Mouse (Mus musculus): ENCODE measurements at regions not wholly inside any gene's neighbourhood (a gene's known extent, or its start where the extent isn't known, plus 50 kb on each side); places are given as distances from the start of the nearest gene placed in this dataset.

GRCm38 (mm10) chr1:90268131-90268691, 64.4 kb downstream of the Ackr3 start:
- DNase-seq (ENCODE audit: low spot score in 2 of 2): no peak

DNA sequence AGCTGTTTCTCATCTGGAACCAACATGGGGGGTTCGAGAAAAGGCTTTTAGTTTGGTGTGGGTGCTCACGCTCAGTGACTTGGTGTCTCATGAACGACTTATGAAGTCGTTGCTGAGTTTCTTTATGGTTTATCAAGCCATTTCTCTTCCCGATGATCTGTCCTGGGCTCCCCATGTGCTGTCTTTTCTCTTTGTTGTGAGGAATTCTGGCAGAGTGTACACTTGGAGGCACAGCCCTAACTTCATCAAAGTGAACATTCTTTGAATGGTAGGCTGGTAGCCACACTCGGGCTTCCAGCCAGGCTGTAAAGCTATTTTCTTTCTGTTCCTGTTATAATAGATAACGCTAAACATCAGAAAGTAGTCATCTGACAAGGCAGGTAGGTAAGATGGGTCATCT, 65.2 kb downstream of the Ackr3 start:
- no peak for DNase-seq (ENCODE audit: low spot score in 2 of 2)

GRCm38 (mm10) chr1:90269836-90270235, 66.1 kb downstream of the Ackr3 start:
- DNase-seq (ENCODE audit: low spot score in 2 of 2): no peak

DNA sequence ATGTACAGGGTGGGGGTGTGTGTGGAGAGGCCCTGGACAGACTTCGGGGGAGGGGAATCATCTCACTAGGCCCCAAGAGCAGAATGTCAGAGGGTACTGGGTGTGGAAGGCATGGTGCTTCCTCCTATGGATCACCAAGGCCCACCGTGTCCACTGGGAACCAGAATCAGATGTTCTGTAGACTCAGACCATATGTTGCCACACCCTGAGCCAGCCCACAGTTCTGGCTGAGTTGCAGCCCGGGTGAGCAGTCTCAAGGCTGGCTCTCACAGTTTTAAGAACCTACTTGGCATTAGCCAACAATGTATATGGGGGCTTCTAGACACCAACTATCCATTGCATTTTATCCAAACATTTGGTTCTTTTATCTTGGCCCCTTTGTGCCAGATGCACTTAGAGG, 67.5 kb downstream of the Ackr3 start:
- no peak for DNase-seq (ENCODE audit: low spot score in 2 of 2)

DNA sequence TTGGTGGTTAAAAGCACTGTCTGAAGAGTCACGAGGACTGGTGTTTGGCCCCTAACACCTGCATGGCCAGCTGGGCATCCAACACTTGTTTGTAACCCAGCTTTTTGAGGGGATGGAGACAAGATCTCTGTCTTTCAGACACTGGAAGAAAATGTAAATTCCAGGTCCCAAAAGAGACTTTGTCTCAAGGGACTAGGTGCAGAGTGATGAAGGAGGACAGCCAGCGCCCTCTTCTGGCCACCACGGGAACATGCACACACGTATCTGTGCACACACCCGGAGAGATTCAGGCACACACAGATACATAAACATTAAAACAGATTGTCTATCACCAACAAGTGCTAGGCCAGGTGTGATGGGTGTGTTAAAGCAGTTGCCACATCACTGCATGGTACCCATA, 68.6 kb downstream of the Ackr3 start:
- DNase-seq (ENCODE audit: low spot score in 2 of 2): no peak

GRCm38 (mm10) chr1:90272830-90273628, 69.2 kb downstream of the Ackr3 start:
- no peak for DNase-seq (ENCODE audit: low spot score in 2 of 2)

DNA sequence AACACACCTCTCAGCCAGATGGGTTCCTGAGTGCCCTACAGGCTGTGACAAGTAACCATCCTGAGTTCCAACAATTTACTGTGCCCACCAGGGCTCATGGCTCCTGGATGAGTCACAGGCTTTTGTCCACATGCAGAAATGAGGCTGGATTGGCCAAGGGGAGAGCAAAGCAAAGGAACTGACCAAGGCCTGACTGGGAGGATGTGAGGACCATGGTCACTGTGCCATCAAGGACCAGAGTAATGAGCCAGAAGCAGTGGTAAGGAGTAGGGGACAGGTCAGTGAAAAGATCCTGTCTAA, 69.8 kb downstream of the Ackr3 start:
- DNase-seq (ENCODE audit: low spot score in 2 of 2): no peak

GRCm38 (mm10) chr1:90274968-90275651, 71.3 kb downstream of the Ackr3 start:
- no peak for DNase-seq (ENCODE audit: low spot score in 2 of 2)

DNA sequence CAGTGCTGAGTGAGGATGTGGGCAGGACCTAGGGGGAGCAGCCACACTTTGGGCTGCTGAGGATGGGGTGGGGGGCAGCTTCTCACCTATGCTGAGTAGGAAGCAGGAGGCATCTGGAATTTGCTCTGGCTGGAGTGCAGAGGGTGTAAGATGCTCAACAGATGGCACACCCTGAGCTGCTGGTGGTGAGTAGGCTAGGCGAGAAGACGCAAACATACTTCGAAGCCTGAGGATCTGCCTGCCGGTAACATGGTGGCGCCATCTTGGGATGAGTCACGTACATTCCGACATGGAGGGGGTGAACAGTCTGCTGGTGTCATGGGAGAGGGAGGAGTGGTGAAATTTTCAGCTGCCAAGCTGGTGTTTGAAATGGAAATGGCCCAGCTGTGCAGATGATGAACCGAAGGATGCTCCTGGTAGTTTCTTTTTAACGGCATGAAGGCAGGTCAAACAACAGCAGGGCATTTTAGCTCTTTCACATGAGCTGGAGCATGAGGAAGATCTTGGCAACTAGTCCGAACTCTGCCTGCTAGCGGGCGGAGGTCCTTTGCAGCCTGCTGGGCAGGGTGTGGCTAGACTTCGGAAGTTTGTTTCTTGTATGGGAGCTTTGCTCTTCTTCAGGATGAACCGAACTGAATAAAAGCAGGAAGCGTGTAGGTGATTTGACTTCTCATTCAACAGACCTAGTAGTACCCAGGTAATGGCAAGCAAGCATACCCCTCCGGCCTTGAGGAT, 72.2 kb downstream of the Ackr3 start:
- DNase-seq (ENCODE audit: low spot score in 2 of 2): no peak

- no peak for DNase-seq (ENCODE audit: low spot score in 2 of 2)
These were observed 73.9 kb downstream of the Ackr3 start for GRCm38 (mm10) chr1:90277486-90278255.

GRCm38 (mm10) chr1:90279066-90279839, 75.5 kb downstream of the Ackr3 start:
- no peak for DNase-seq (ENCODE audit: low spot score in 2 of 2)

DNA sequence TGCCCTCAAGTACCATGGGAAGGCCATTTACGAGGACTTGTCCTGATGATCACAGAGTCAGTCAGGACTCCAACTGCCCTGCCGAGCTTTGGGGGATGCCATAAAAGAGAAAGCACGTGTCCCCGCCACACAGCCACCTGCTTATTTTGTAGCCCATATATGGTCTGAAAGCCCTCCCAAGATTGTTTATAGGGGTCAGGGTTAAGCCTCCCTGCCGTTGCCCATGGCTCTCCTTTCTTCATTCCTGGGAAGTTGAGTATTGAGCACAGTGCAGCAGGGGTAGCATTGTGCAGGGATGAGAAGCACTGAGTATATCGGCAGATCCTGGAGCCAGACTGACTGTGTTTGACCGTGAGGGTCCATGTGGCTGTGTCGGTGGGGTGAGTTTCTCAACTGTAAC, 76.4 kb downstream of the Ackr3 start:
- DNase-seq (ENCODE audit: low spot score in 2 of 2): no peak

DNA sequence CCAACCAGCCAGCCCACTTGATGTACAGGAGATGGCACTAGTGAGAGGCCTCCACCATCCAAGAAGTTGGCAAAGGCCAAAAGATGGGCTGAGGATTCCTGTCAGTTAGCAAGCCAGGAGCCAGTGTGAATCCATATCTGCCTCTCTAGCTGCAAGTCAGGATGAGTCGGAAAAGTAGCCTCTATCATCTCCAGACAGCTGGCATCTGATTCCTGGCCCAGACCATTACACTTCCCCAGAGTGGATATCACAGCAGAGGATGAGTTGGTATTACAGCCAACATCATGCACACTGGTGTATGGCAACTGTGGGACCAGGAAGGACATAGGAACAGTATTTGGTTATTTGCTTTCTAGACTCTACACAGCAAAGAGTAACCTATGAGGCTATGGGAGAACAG, 77.5 kb downstream of the Ackr3 start:
- DNase-seq (ENCODE audit: low spot score in 2 of 2): no peak

GRCm38 (mm10) chr1:90281956-90282355, 78.2 kb downstream of the Ackr3 start:
- DNase-seq (ENCODE audit: low spot score in 2 of 2): no peak

DNA sequence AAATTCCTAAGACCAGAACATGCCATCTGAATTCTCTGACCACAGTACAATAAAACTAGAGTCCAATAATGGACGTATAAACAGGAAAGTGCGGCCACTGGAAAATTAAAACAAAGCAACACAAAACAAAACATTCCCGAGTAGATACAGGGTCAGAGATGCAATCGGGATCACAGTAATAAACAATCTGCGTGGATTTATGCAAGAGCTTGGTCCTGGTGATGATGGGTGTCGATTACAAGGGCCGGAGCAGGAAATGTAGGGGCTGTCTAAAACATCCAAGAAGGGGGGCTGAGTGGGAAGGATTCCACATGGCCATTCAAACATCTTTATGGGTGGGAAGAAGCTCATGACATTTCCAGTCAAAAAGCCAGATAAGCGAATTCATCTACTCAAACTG, 78.6 kb downstream of the Ackr3 start:
- no peak for DNase-seq (ENCODE audit: low spot score in 2 of 2)

DNA sequence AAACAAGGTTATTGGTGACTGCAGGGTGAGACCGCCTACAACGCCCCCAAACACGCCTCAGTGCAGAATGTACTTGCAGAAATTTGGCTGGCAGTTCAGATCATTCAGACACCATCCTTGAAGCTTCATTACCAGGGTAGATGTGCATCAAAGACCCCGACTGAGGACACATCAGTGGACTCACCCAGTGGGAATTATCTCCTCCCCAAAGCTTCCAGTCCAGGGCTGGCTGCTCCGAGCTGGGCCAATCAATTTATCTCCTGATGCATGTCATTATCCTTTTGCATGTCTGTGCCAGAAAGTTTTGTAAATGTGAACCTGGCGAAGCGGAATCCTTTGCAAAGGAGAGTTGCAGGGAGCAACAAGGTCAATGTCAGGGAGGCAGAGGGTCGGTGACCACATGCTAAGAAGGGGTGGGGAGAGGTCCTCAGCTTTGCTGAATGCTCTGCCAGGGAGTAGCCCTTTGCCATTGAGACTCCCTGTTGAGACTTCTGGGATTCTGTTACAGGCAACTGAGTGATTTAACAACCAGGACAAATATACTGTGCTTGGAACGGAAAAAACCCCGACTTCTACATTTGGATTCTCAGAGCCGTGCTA, 79.5 kb downstream of the Ackr3 start:
- no peak for DNase-seq (ENCODE audit: low spot score in 2 of 2)

DNA sequence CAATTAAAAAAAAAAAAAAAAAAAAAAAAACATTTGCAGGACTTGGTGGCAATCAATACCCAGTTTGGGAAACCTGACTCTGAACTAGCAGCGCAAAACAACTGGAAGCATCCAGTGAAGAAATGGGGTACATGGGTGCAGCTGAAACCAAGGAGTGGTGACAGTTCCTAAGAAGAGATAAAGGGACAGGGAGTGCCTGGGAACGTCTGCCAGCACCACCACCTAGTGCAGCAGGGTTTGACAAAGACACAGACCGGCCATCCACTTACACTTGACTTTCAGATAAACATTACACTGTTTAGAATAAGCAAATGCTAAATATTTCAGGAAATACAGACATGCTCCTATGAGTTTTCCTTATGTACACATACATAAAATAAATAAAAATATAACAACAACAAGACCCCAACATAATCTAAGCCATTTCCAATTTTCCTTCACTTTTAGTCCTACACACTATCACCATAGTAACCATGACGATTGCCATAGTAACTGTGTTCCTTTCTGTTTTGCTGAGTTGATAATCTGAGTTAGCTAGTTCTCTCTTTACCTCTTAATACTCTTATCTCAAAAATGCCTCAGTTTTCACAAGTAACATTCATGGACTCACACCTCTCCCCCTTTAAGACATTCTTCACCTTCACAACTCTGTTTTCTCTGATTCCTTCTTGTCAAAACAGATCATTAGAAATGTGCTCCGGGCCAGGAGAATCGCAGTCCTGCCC, 80.3 kb downstream of the Ackr3 start:
- DNase-seq (ENCODE audit: low spot score in 2 of 2): no peak

- DNase-seq (ENCODE audit: low spot score in 2 of 2): no peak
These were observed 81.5 kb downstream of the Ackr3 start for GRCm38 (mm10) chr1:90285318-90285717.

GRCm38 (mm10) chr1:90287251-90287650, 83.5 kb downstream of the Ackr3 start:
- DNase-seq (ENCODE audit: low spot score in 2 of 2): no peak

Data from layer of hippocampus, postnatal 10 days (tissue).